Mouse (Mus musculus): ENCODE measurements around the gene Tgfbr3l.

DNA sequence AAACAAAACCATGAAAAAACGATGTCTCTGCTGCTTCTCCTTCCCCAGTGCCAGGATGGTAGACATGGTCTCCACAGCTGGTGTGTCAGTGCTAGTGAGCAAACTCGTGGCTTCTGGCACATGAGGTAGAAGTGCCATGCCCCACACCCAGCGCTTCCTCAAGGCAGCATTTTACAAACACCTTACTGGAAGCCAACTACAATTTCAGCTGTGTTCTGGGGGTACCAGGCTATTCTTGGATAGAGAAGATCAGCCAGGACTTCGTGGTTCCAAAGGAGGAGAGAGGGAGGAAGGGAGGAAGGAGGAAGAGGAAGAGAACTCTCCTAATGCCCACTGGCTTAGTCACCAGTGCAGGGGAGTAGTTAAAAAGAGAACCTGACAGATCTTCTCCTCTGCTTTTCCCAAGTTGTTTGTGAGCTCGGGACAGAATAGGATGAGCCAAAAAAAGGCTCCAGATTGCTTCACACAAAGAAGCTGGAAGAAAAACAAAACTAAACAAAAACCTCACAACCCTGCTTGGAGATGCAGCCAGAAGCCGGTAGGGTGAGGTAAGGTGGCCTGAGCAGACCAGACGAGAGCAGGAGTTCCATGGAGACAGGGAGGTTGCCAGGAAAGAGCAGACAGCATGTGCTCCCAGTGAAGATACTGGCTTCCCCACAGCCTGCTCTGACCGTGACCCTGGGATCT, 15.2 kb downstream of the Tgfbr3l start:
- TF ChIP-seq CTCF (IDR thresholded peaks at IDR 0.05; ENCODE audit: borderline replicate concordance, control insufficient read depth, extremely low read depth, insufficient read depth, low read length, poor library complexity) (no peak), POLR2A (IDR thresholded peaks at IDR 0.05; ENCODE audit: control insufficient read depth, extremely low read depth, insufficient read depth, low read length, poor library complexity) (no peak)

Data from thymus, adult 2 months (tissue).